Mouse (Mus musculus): ENCODE measurements around the gene Glcci1.

GRCm38 (mm10) chr6:8631986-8632632, 122.7 kb downstream of the Glcci1 start:
- TF ChIP-seq CTCF (IDR thresholded peaks at IDR 0.05): no peak
- no peak for TF ChIP-seq EP300 (IDR thresholded peaks at IDR 0.05)
